Mouse (Mus musculus) C3H10T1/2 (cell line): Measurements from ENCODE around the gene H2al3. TPM values are rescaled to one million over a fixed set of nuclear protein-coding genes. Genes with fewer than 3 reads are reported as not detected.

Experiments used
- polyA plus RNA-seq, 2 experiments: library from polyadenylated mRNA; unstranded; fragments of >200 nt; fragmentation: generic; extraction: Trizol; gene quantifications; one replicate each; pipeline ENCODE4 v1.2.1; 2012; ENCODE audit warnings: missing spikeins in 2 of 2

The H2al3 gene
- polyA plus RNA-seq, result not detected

GRCm38 (mm10) chrX:9849403-9849802 is at the start of gene H2al3:
TSS of gene H2al3 (plus strand) at chrX:9849703.

GRCm38 (mm10) chrX:9846628-9847027 is 2.9 kb upstream of the H2al3 start, which contains the start of gene Hypm:
TSS of gene Hypm (plus strand) at chrX:9846928.

GRCm38 (mm10) chrX:9885322-9885721 is 35.8 kb downstream of the H2al3 start, which contains the start of gene Sytl5:
TSS of gene Sytl5 (plus strand) at chrX:9885622.

Other genes starting within 250 kb of the H2al3 start
- 10 to 100 TPM in 1 of 2 experiments, 1 to 10 TPM in 1; 2.2 to 19.4 TPM for gene Dynlt3, start 186.7 kb upstream of the H2al3 start, polyA plus RNA-seq
- gene Hypm, start 2.8 kb upstream of the H2al3 start, polyA plus RNA-seq, result not detected
- gene Sytl5, start 35.9 kb downstream of the H2al3 start, polyA plus RNA-seq, result not detected